Mouse (Mus musculus) intestine, embryonic 14.5 days (tissue): Measurements from ENCODE around the gene Zscan20. TPM values are rescaled to one million over a fixed set of nuclear protein-coding genes. Genes with fewer than 3 reads are reported as not detected.

Source experiments
- ATAC-seq: fragments of 200-750 bp; cut with Nextera tagmentation; replicated peaks from 2 replicates; pipeline ENCODE4 v1.8.0; 2017; ENCODE audit warnings: low read depth, moderate number of reproducible peaks, moderate TSS enrichment, moderate library complexity; ENCODE audit not compliant: low FRiP score, low TSS enrichment
- DNase-seq: peaks from one replicate; pipeline ENCODE4 v3.0.0-alpha.2; 2018; ENCODE audit warnings: low spot score
- H3K27ac ChIP-seq: fragments of 300-500 bp; sonication (generic); 2 replicates; pipeline ENCODE4 v1.5.1; 2014; ENCODE audit warnings: low read depth, mild to moderate bottlenecking, control low read depth
- H3K27me3 ChIP-seq: fragments of 300-500 bp; sonication (generic); replicated peaks from 2 replicates; pipeline ENCODE4 v1.6.1; 2014; ENCODE audit warnings: low read length, control low read depth; ENCODE audit not compliant: control insufficient read depth, insufficient read depth
- H3K36me3 ChIP-seq: fragments of 300-500 bp; sonication (generic); 2 replicates; pipeline ENCODE4 v1.6.1; 2014; ENCODE audit warnings: low read length, control low read depth; ENCODE audit not compliant: control insufficient read depth, insufficient read depth
- H3K4me1 ChIP-seq: fragments of 300-500 bp; sonication (generic); replicated peaks from 2 replicates; pipeline ENCODE4 v1.6.1; 2014; ENCODE audit warnings: low read length, control low read depth, mixed read lengths; ENCODE audit not compliant: control insufficient read depth, insufficient read depth
- H3K4me2 ChIP-seq: fragments of 300-500 bp; sonication (generic); 2 replicates; pipeline ENCODE4 v1.6.1; 2014; ENCODE audit warnings: low read length
- H3K4me3 ChIP-seq: fragments of 300-500 bp; sonication (generic); 2 replicates; pipeline ENCODE4 v1.5.1; 2014; ENCODE audit warnings: low read depth, low read length, control low read depth, mixed read lengths
- H3K9ac ChIP-seq: fragments of 300-500 bp; sonication (generic); 2 replicates; pipeline ENCODE4 v1.6.1; 2014; ENCODE audit warnings: mild to moderate bottlenecking, low read length
- H3K9me3 ChIP-seq: fragments of 300-500 bp; sonication (generic); 2 replicates; pipeline ENCODE4 v1.6.1; 2016; ENCODE audit warnings: low read length, control low read depth; ENCODE audit not compliant: control insufficient read depth
- WGBS: fragments of 180-500 bp; shearing (Covaris S2); extraction: QIAGEN DNeasy Blood & Tissue Kit; methylation state at CpG from one replicate; pipeline ENCODE4 v1.1.7; 2014; 5-methylcytosine and 5-hydroxymethylcytosine counted together
- polyA plus RNA-seq: library from polyadenylated mRNA; unstranded; fragments of >200 nt; fragmentation: Nextera tagmentation; extraction: Ambion mirVana; gene quantifications from 2 replicates; pipeline ENCODE4 v1.2.1, GENCODE M21; 2014

Gene Zscan20
- polyA plus RNA-seq, 1 experiment from 2014 or later = 3.2 TPM

DNA sequence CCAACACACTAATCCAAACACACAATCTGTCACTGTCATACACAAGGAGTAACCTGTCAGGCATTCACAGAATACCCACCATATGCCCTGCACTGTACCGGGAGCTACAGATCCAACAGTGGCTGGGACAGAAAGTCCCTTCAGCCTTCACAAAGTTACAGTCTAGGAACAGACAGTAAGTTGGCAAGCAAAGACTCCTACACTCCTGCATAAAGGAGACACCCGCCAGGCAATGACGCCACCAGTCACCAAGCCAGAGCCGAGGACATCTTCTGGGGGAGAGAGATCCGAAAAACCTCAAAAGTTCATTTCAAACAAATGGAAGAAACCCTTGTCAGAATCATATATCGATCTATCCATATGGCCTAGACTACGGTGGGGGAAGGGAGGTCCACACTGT is 3.3 kb downstream of the Zscan20 start:
- Histone ChIP-seq H3K9ac (no peak overlapping the region), H3K4me2 (no peak overlapping the region), H3K27ac (no peak overlapping the region), H3K27me3 (no peaks in the 10 kb centered on the region), H3K9me3 (no peaks in the 10 kb centered on the region), H3K36me3 (peaks cover 27% of the 10 kb centered on the region), H3K4me3 (no peak overlapping the region), H3K4me1 (peaks cover 17% of the 10 kb centered on the region; the same call in 1 of the 2 replicates)
- DNase-seq = no peak
- ATAC-seq = no peak
- WGBS = 94% methylated on average over 7 of the region's 7 CpGs

DNA sequence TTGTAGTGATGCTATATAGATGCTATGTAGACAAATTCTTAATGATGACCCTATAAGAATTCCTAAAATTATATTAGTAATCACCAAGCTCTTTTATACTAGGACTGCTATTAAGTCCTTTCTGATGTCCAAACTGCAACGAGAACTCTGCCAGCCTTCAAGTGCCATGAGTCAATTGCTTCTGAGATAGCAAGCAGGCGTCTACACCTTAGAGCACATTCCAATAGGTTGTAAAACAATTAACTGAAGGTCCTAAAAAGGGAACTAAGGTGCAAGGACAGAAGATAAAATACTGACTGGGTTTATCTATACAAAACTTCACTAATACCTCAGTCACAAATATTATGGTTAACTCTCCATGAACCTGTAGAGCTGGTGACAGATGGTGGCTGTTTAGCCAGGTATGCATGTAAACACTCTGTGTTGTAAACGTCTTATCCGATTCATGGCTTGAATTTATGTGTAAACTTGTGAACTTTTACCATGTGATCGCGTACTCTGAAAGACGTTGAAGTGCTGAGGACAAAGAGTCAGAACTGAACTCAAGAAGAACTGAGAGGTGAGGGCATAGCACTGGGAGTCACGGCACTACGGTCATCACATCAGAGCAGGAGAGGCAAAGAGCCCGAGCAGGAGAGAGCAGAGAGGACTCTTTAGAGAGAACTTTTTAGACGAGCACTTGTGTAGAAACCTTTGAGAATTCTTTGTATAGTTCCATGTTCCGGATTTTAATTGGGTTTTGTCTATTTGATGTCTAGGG is 11.9 kb downstream of the Zscan20 start:
- Histone ChIP-seq H3K4me2 (no peak overlapping the region), H3K9me3 (no peaks in the 10 kb centered on the region), H3K36me3 (peaks cover 16% of the 10 kb centered on the region), H3K27ac (no peak overlapping the region), H3K27me3 (no peaks in the 10 kb centered on the region), H3K4me1 (no peaks in the 10 kb centered on the region), H3K4me3 (no peak overlapping the region), H3K9ac (no peak overlapping the region)
- WGBS = 37% methylated on average over 12 of the region's 12 CpGs
- DNase-seq (no peak), ATAC-seq (peak; percentile 74)

DNA sequence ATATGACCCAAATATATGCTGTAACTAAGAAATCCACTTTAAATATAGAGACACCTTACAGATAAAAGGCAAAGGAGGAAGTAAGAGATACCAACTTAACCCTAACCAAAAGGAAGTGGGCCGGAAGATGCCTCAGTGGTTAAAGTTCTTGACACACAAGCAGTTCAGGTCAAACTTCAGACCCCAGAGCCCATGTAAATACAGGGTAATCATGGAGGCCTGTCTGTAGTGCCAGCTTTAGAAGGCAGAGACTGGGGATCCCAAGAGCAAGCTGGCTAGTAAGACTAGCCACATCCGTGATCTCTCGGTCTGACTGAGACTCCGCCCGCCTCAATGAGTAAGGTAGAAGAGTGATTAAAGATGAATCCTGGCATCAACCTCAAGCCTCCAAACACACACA is 15.8 kb downstream of the Zscan20 start:
- Histone ChIP-seq H3K27me3 (no peaks in the 10 kb centered on the region), H3K27ac (no peak overlapping the region), H3K4me1 (no peaks in the 10 kb centered on the region), H3K4me3 (no peak overlapping the region), H3K4me2 (no peak overlapping the region), H3K36me3 (peaks cover 25% of the 10 kb centered on the region), H3K9me3 (no peaks in the 10 kb centered on the region), H3K9ac (no peak overlapping the region)
- DNase-seq (no peak), ATAC-seq (no peak)
- 84% methylated on average over 5 of the region's 5 CpGs for WGBS

DNA sequence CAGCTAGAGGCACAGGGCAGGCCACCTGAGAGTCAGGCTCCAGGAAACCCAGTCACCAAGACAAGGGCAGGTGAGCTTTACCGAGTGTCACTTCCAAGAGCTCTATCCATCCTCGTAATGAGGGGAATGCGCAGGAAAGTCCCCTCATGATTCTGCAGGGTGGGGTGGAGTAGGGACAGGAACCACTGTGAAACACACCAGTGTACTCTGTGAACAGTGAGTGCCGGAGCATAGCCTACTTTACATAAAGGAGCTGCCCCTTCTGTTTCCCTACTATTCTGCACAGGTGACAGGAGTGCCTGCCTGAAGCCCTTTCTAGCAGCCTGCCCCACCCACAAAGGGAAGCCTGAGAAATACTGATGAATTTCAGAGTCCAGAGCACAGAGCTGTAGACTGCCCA is 16.6 kb downstream of the Zscan20 start:
- WGBS = 93% methylated on average over 4 of the region's 4 CpGs

DNA sequence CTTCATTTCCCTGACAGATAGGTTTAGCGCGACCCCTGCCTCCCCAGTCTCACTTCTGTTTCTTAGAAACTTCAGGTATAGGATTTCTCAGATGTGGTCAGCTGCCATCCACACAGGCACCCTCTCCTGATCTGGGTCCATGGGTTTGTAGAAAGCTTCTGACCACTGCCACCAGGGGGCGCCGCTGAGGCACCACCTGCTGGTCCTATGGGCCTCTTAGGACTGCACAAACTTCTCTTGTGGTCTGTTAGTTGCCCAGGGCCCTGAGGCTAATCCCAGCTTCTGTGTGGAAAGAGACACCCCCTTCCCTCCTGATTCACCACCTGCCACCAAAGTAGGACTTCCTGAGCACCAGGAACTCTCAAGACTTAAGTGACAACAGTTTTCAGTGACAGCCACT is 30.7 kb downstream of the Zscan20 start:
- Histone ChIP-seq H3K27ac (no peak overlapping the region), H3K4me3 (no peak overlapping the region), H3K4me2 (no peak overlapping the region), H3K27me3 (no peaks in the 10 kb centered on the region), H3K36me3 (peaks cover 29% of the 10 kb centered on the region), H3K9ac (no peak overlapping the region), H3K9me3 (peaks cover 36% of the 10 kb centered on the region), H3K4me1 (no peaks in the 10 kb centered on the region)
- ATAC-seq (no peak), DNase-seq (peak; percentile 56)
- WGBS = 62% methylated on average over 4 of the region's 4 CpGs

More for the DNA sequence above, 16.6 kb downstream of the Zscan20 start:
- peaks cover 32% of the 10 kb centered on the region for H3K36me3 ChIP-seq
- H3K4me2 ChIP-seq = no peak overlapping the region
- DNase-seq = no peak
- H3K4me3 ChIP-seq = no peak overlapping the region
- no peak for ATAC-seq
- no peaks in the 10 kb centered on the region for H3K27me3 ChIP-seq
- H3K9ac ChIP-seq = no peak overlapping the region
- H3K4me1 ChIP-seq = no peaks in the 10 kb centered on the region
- no peaks in the 10 kb centered on the region for H3K9me3 ChIP-seq
- no peak overlapping the region for H3K27ac ChIP-seq

DNA sequence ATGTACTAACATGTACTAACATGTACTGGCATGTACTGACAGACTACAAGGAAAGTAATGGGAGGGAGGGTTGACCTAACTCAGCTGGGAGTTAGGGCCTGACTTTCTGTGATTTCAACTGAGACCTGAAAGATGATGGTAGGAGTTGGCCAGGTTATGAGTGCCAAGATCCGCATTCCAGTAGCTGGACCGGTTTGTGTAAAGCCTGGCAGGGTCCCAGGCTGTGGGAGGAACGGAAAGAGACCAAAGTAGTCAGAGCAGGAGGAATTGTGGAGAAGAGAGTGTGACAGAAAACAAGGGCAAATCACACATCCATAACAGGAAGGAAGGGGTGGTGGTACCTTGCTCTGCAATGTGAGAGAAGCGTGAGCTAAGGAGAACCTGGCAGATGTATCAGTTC is 34.1 kb downstream of the Zscan20 start:
- H3K36me3 ChIP-seq = peaks cover 7% of the 10 kb centered on the region
- WGBS = 79% methylated on average over 4 of the region's 4 CpGs
- H3K4me1 ChIP-seq = no peaks in the 10 kb centered on the region
- no peak overlapping the region for H3K27ac ChIP-seq
- DNase-seq (no peak), ATAC-seq (no peak)
- no peak overlapping the region for H3K4me3 ChIP-seq
- H3K4me2 ChIP-seq = no peak overlapping the region
- no peak overlapping the region for H3K9ac ChIP-seq
- H3K27me3 ChIP-seq = no peaks in the 10 kb centered on the region
- H3K9me3 ChIP-seq = peaks cover 4% of the 10 kb centered on the region

DNA sequence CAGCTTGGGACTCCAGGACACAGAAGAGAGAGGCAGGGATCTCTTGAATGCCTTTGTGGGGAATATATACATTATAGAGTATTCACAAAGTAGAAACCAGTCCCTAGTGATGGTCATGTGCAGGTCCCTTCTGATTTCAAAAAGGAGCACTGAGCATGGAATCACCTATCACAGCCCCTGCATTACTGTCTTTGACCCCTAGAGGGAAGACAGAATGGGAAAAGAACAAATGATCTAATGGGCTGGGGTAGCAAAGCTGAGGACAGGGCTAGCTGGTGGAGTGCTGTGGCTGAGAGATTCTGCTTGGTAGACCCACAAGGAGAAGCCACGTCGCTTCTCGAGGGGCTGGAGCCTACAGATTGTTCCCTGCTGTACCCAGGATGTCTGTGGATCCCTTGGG is 49.6 kb downstream of the Zscan20 start:
- Histone ChIP-seq H3K4me2 (no peak overlapping the region), H3K27ac (no peak overlapping the region), H3K4me3 (no peak overlapping the region), H3K4me1 (no peaks in the 10 kb centered on the region), H3K9me3 (no peaks in the 10 kb centered on the region), H3K27me3 (no peaks in the 10 kb centered on the region), H3K9ac (no peak overlapping the region), H3K36me3 (no peaks in the 10 kb centered on the region)
- DNase-seq (no peak), ATAC-seq (no peak)
- WGBS = 63% methylated on average over 3 of the region's 3 CpGs

DNA sequence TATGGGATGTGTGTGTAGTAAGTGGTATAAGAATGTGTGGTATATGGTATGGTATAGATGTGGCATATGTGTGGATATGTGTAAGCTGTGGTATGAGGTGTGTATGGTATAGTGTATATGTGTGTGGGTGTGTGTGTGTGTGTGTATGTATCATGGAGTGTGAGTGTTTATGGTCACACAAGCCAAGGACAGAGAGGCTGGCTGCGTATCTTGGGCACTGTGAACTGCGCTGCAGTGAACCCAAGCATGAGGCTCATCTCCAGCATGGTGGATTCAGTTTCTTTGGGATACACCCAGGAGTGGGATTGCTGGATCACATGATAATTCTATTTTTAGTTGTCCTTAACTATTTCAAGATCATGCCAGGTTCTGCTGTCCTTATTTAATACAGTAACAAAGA is 55.7 kb downstream of the Zscan20 start:
- Histone ChIP-seq H3K36me3 (no peaks in the 10 kb centered on the region), H3K4me1 (no peaks in the 10 kb centered on the region), H3K9ac (no peak overlapping the region), H3K27ac (no peak overlapping the region), H3K9me3 (no peaks in the 10 kb centered on the region), H3K4me2 (no peak overlapping the region), H3K27me3 (no peaks in the 10 kb centered on the region), H3K4me3 (no peak overlapping the region)
- WGBS = 97% methylated on average over 2 of the region's 2 CpGs
- DNase-seq (no peak), ATAC-seq (no peak)

DNA sequence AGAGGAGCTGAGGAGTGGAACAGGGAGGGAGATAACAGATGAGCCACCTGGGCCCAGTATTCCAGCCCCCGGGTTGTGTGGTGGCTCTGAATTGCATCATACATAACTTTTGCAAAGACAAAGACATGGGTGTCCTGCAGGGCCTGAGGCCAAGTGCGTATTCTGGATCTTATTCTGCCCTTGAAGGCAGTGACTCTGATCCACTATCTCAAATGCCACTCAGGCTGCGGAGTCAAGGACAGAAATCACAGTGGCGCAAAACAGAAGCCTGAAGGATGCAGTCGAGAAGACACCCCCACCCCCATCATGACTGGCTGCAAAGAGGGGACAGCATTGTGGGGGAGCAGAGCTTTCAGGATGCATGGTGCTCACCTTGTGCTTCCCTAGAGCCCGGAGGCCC is 59.1 kb downstream of the Zscan20 start:
- Histone ChIP-seq H3K4me1 (no peaks in the 10 kb centered on the region), H3K27ac (no peak overlapping the region), H3K27me3 (no peaks in the 10 kb centered on the region), H3K9ac (no peak overlapping the region), H3K36me3 (no peaks in the 10 kb centered on the region), H3K4me2 (no peak overlapping the region), H3K4me3 (no peak overlapping the region), H3K9me3 (no peaks in the 10 kb centered on the region)
- WGBS = 85% methylated on average over 6 of the region's 6 CpGs
- DNase-seq (no peak), ATAC-seq (no peak)
